Comparison of ENCODE assay signal across 17 mouse cellular contexts in genomic region chr6:125284751-125285150, GRCm38 (mm10). TPM values are rescaled to one million over a fixed set of nuclear protein-coding genes. Genes with fewer than 3 reads are reported as not detected.
"Had no signal": no experiment of that assay in that cellular context is flagged by ENCODE, and none has a peak within 500 bp of the region (broad histone marks: within the 10 kb centered on the region; RNA-seq: fewer than 3 reads in every experiment).

No protein-coding gene starts in this region.

- H3K9ac ChIP-seq: limb, embryonic 13.5 days; liver, embryonic 15.5 days; lung, embryonic 15.5 days; midbrain, embryonic 12.5 days had no signal

- H3K4me2 ChIP-seq: limb, embryonic 13.5 days; liver, embryonic 11.5 days; liver, embryonic 15.5 days; lung, embryonic 15.5 days; midbrain, embryonic 12.5 days had no signal

- H3K27me3 ChIP-seq: limb, embryonic 13.5 days; liver, embryonic 15.5 days; lung, embryonic 15.5 days; midbrain, embryonic 12.5 days had no signal

- DNase-seq: kidney, adult 18-20 months; layer of hippocampus, postnatal 36 days; left cerebral cortex, postnatal 4 days; lung, postnatal 14 days; right cerebral cortex, postnatal 25 days; thymus, postnatal 36 days had no signal

- H3K4me1 ChIP-seq: liver, embryonic 15.5 days; megakaryocyte, embryonic 14.5 days; midbrain, embryonic 12.5 days had no signal

- H3K9me3 ChIP-seq: limb, embryonic 13.5 days; liver, embryonic 15.5 days; lung, embryonic 15.5 days had no signal

- H3K27ac ChIP-seq: limb, embryonic 13.5 days; liver, embryonic 15.5 days; lung, embryonic 15.5 days; macrophage; midbrain, embryonic 12.5 days had no signal

- H3K4me3 ChIP-seq: limb, embryonic 13.5 days; liver, embryonic 15.5 days; lung, embryonic 15.5 days; megakaryocyte, embryonic 14.5 days; midbrain, embryonic 12.5 days had no signal

- H3K36me3 ChIP-seq: limb, embryonic 13.5 days; liver, embryonic 15.5 days; lung, embryonic 15.5 days; midbrain, embryonic 12.5 days had no signal

RNA-seq across cellular contexts. Expression of gene Tuba3a, which starts 1.1 kb away (rescaled TPM):
- polyA plus RNA-seq: kidney, embryonic 14.5 days; liver, embryonic 11.5 days; liver, embryonic 15.5 days; macrophage; midbrain, embryonic 12.5 days; midbrain, postnatal 0 days; neural tube, embryonic 14.5 days; small intestine, adult 2 months had no signal

RNA-seq across cellular contexts. Expression of gene Cd27, which starts 47.9 kb away (rescaled TPM):
- polyA plus RNA-seq: macrophage had no signal
